Mouse (Mus musculus): ENCODE data around the gene Scn4b. TPM values are rescaled to one million over a fixed set of nuclear protein-coding genes. Genes with fewer than 3 reads are reported as not detected.
A peak's percentile ranks its signal among the peaks of the same experiment; 100 is the strongest.

Scn4b gene
- polyA plus RNA-seq, 1 experiment: 0.91 TPM

DNA sequence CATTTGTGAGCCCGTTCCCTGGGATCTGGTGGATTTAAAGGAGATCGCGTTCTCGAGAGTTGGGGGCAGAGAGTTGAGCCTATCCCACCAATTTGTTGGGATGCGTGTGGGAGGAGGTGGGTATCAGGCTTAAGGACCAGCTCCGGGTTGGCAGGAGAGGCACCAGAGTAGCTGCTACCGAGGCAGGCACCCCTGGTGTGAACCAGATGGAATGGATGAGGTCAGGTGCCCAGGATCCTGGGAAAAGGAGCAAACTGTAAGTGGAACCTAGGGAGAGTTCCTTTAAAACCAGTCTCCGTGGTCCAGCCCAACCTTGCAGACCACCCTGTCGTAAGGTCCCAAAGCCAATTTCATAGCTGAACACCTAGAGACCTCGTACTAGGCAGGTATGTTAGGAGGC, 19.6 kb upstream of the Scn4b start:
- DNase-seq (ENCODE audit: low read depth in 1 of 2, low spot score in 2 of 2): no peak
- Histone ChIP-seq H3K4me3 (ENCODE audit: extremely low read depth, insufficient read depth, insufficient read length) (no peak overlapping the region), H3K4me1 (ENCODE audit: control insufficient read depth, insufficient read depth, insufficient read length) (peaks cover 7% of the 10 kb centered on the region; the same call in 1 of the 2 replicates), H3K36me3 (ENCODE audit: control insufficient read depth, insufficient read depth, low read length) (no peaks in the 10 kb centered on the region), H3K27ac (ENCODE audit: insufficient read depth, low read length) (no peak overlapping the region), H3K27me3 (ENCODE audit: control insufficient read depth, insufficient read depth, low read length) (no peaks in the 10 kb centered on the region)
- WGBS: 56% methylated on average over 10 of the region's 10 CpGs
- TF ChIP-seq CTCF (IDR thresholded peaks at IDR 0.05; ENCODE audit: extremely low read depth, insufficient read depth, insufficient read length, insufficient replicate concordance) (no peak), POLR2A (IDR thresholded peaks at IDR 0.05; ENCODE audit: low read depth, low read length) (no peak)

DNA sequence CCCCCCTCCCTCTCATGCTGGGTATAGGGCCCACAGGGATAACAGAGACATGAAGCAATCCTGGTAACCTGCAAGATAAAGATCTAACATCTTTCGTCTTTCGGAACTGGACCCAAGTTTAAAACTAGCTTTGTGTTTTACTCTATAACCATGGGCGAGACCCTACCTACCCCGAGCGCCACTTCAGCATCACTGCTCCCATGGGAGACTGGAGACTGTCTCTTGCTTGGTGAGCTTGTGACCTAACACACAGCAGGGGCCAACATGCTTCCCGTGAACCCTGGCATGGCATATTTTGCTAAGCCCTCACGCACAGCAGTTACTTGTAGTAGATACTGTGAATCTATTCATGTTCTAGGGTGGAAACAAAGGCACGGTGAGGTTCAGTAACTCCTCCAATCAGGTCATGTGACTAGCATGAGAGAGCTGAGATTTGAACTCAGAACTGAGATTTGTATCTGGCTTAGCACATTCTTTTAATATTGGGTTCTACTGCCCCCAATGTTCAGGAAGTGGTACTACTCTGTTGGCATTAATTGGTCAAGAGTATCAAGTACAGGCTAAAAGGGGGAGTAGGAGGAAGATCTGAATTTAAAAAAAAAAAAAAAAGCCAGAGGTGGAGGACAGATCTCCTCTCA, 18.8 kb upstream of the Scn4b start:
- no peak for DNase-seq (ENCODE audit: low read depth in 1 of 2, low spot score in 2 of 2)
- Histone ChIP-seq H3K27me3 (ENCODE audit: control insufficient read depth, insufficient read depth, low read length) (no peaks in the 10 kb centered on the region), H3K4me3 (ENCODE audit: extremely low read depth, insufficient read depth, insufficient read length) (no peak overlapping the region), H3K36me3 (ENCODE audit: control insufficient read depth, insufficient read depth, low read length) (no peaks in the 10 kb centered on the region), H3K27ac (ENCODE audit: insufficient read depth, low read length) (no peak overlapping the region), H3K4me1 (ENCODE audit: control insufficient read depth, insufficient read depth, insufficient read length) (peaks cover 7% of the 10 kb centered on the region; the same call in 1 of the 2 replicates)
- no peak for TF ChIP-seq CTCF (IDR thresholded peaks at IDR 0.05; ENCODE audit: extremely low read depth, insufficient read depth, insufficient read length, insufficient replicate concordance)
- TF ChIP-seq POLR2A (IDR thresholded peaks at IDR 0.05; ENCODE audit: low read depth, low read length): no peak
- 86% methylated on average over 8 of the region's 8 CpGs for WGBS

DNA sequence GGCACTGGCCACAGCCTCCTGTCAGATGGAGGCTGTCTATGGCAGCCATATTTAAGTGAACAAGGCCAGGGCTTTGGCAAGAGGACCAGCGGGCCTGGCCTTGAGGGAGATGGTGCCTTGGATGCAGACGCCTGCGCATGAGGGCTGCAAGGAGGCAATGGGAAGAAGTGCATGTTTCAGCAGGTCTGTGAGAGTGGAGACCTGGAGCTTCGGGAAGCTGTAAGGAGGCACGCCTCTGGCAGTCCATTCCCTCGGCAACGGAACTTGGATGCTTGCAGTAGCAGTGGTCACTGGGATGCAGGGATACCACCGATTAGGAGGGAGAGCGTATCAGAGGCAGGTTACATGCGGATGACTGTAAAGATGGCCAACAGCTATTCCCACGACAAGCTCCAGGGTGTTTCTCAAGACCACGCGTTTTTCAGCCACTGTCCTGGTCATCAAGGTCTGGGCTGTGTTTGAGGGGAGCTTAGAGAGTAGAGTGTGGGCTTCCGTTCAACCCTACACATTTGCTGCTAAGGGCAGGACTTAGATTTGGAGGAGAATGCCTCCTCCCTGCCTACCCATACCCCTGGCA, 18.2 kb upstream of the Scn4b start:
- Histone ChIP-seq H3K36me3 (ENCODE audit: control insufficient read depth, insufficient read depth, low read length) (no peaks in the 10 kb centered on the region), H3K27ac (ENCODE audit: insufficient read depth, low read length) (no peak overlapping the region), H3K4me1 (ENCODE audit: control insufficient read depth, insufficient read depth, insufficient read length) (peaks cover 7% of the 10 kb centered on the region; the same call in 1 of the 2 replicates), H3K4me3 (ENCODE audit: extremely low read depth, insufficient read depth, insufficient read length) (no peak overlapping the region), H3K27me3 (ENCODE audit: control insufficient read depth, insufficient read depth, low read length) (no peaks in the 10 kb centered on the region)
- DNase-seq (ENCODE audit: low read depth in 1 of 2, low spot score in 2 of 2): no peak
- WGBS: 92% methylated on average over 14 of the region's 14 CpGs
- TF ChIP-seq POLR2A (IDR thresholded peaks at IDR 0.05; ENCODE audit: low read depth, low read length) (no peak), CTCF (IDR thresholded peaks at IDR 0.05; ENCODE audit: extremely low read depth, insufficient read depth, insufficient read length, insufficient replicate concordance) (no peak)

DNA sequence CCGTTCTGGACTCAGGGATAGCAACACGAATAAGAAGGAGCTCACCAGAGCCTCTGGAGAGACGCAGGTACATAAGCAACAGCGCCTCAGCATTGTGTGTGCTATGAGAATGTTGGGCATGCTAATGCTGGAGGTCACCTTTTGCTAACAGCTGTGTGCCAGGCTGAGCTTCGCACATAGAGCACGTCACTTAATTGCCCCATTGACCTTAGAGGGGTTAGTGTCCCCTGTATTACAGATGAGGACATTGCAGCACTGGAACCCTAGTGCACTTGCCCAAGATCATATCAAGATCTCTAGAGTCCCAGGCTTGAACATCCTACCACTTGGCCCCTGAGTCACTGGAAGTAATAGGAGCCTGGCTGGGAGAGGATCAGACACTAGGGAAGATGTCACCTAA, 17.6 kb upstream of the Scn4b start:
- Histone ChIP-seq H3K27ac (ENCODE audit: insufficient read depth, low read length) (no peak overlapping the region), H3K4me3 (ENCODE audit: extremely low read depth, insufficient read depth, insufficient read length) (no peak overlapping the region), H3K36me3 (ENCODE audit: control insufficient read depth, insufficient read depth, low read length) (no peaks in the 10 kb centered on the region), H3K27me3 (ENCODE audit: control insufficient read depth, insufficient read depth, low read length) (no peaks in the 10 kb centered on the region), H3K4me1 (ENCODE audit: control insufficient read depth, insufficient read depth, insufficient read length) (peaks cover 7% of the 10 kb centered on the region; the same call in 1 of the 2 replicates)
- TF ChIP-seq POLR2A (IDR thresholded peaks at IDR 0.05; ENCODE audit: low read depth, low read length) (no peak), CTCF (IDR thresholded peaks at IDR 0.05; ENCODE audit: extremely low read depth, insufficient read depth, insufficient read length, insufficient replicate concordance) (no peak)
- DNase-seq (ENCODE audit: low read depth in 1 of 2, low spot score in 2 of 2): no peak
- 81% methylated on average over 6 of the region's 6 CpGs for WGBS

DNA sequence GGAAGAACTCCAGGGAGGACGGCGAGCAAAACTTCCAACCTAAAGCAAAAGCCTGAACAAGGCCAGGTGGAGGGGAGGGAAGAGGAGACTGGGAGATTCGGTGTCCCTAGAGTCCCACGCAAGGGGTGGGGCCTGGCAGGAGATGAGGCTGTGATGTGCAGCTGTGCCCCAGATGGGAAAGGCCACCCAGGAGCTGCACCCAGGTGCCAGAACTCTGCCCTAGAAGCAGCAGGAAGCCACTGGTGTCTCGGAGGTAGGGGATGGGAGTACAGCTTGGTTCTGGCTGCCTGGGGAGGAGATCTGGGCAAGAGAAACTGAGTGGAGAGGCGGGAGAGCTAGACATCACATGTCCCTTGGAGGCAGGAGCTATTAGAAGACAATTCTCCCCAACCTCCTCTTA, 17.2 kb upstream of the Scn4b start:
- no peak for DNase-seq (ENCODE audit: low read depth in 1 of 2, low spot score in 2 of 2)
- Histone ChIP-seq H3K27ac (ENCODE audit: insufficient read depth, low read length) (no peak overlapping the region), H3K36me3 (ENCODE audit: control insufficient read depth, insufficient read depth, low read length) (no peaks in the 10 kb centered on the region), H3K27me3 (ENCODE audit: control insufficient read depth, insufficient read depth, low read length) (no peaks in the 10 kb centered on the region), H3K4me1 (ENCODE audit: control insufficient read depth, insufficient read depth, insufficient read length) (peaks cover 7% of the 10 kb centered on the region; the same call in 1 of the 2 replicates), H3K4me3 (ENCODE audit: extremely low read depth, insufficient read depth, insufficient read length) (no peak overlapping the region)
- no peak for TF ChIP-seq POLR2A (IDR thresholded peaks at IDR 0.05; ENCODE audit: low read depth, low read length)
- TF ChIP-seq CTCF (IDR thresholded peaks at IDR 0.05; ENCODE audit: extremely low read depth, insufficient read depth, insufficient read length, insufficient replicate concordance): no peak
- WGBS: 26% methylated on average over 6 of the region's 6 CpGs

DNA sequence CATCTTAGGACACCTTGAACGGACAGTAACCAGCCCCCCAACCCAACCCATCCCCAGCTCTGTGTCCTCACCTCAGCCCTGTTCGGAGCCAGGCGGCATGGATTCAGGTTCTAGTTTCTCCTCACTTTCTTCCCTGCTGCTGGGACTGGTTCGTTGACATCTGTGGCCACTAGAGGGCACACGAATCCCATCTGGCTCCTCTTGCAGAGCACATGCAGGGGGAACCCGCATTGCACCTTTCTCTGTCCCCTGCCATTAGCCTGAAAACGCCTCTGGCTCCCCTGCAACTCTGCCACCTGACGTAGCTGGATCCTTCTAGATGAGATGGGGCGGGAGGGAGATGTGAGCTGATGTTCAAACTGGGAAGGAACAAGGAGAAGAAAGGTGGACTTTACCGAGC, 16.4 kb upstream of the Scn4b start:
- peak overlapping the region; percentile 14; the same call in 1 of the 2 replicates for H3K4me3 ChIP-seq (ENCODE audit: extremely low read depth, insufficient read depth, insufficient read length)
- H3K4me1 ChIP-seq (ENCODE audit: control insufficient read depth, insufficient read depth, insufficient read length): peaks cover 14% of the 10 kb centered on the region; the same call in 1 of the 2 replicates
- peak; percentile 76 to 79 for DNase-seq (ENCODE audit: low read depth in 1 of 2, low spot score in 2 of 2)
- TF ChIP-seq POLR2A (IDR thresholded peaks at IDR 0.05; ENCODE audit: low read depth, low read length) (no peak), CTCF (IDR thresholded peaks at IDR 0.05; ENCODE audit: extremely low read depth, insufficient read depth, insufficient read length, insufficient replicate concordance) (peak; percentile 94; the same call in 1 of the 2 replicates)
- H3K27ac ChIP-seq (ENCODE audit: insufficient read depth, low read length): peak overlapping the region; percentile 58
- no peaks in the 10 kb centered on the region for H3K27me3 ChIP-seq (ENCODE audit: control insufficient read depth, insufficient read depth, low read length)
- 4% methylated on average over 10 of the region's 10 CpGs for WGBS
- H3K36me3 ChIP-seq (ENCODE audit: control insufficient read depth, insufficient read depth, low read length): no peaks in the 10 kb centered on the region

Data from spleen, adult 2 months (tissue).